Mouse (Mus musculus) lung, adult 2 months (tissue): ENCODE data around the gene Rufy4.

Source experiments
- CTCF ChIP-seq: fragments of 200-500 bp; IDR thresholded peaks from 2 replicates; pipeline ENCODE4 v1.5.1; 2011; ENCODE audit warnings: mild to moderate bottlenecking, low read length, control low read depth; ENCODE audit not compliant: insufficient read depth
- POLR2A ChIP-seq: fragments of 200-500 bp; IDR thresholded peaks from 2 replicates; pipeline ENCODE4 v1.6.1; 2011; ENCODE audit warnings: low read depth, mild to moderate bottlenecking, control low read depth, low read length, borderline replicate concordance; ENCODE audit errors: extremely low read depth

DNA sequence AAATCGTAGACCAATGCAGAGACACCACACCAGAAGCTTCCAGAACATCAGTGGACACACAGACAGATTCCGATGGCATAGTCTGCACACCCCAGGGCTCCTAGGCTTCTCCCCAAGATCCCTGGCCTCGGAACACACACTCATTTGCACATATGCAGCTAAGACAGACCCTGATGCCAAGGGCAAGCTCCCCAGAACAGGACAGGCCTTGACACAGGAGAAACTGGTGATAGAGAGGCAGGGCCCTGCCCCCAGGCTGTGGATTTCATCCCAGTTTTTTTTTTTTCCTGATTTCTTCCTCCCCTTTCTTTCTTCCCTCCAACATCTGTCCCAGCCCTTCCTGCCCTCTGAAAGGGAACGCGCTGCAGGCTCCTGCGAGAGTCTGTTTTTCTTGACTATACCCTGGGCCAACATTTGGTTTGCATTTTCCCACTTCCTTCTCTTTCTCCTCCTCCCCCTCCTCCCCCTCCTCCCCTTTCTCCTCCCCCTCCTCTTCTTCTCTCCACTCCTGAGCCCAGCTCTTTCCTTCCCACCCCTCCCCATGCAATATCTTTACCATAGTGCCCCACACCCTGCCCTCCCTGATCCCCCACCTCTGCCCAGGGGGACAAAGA is 33.6 kb upstream of the Rufy4 start:
- TF ChIP-seq CTCF, result no peak
- TF ChIP-seq POLR2A, result no peak
